Mouse (Mus musculus) lung, postnatal 36 days (tissue): ENCODE data around the gene Kel.

ENCODE experiments used
- DNase-seq: peaks from one replicate; pipeline ENCODE4 v3.0.0; 2022; ENCODE audit warnings: mixed read lengths

Kel gene

DNA sequence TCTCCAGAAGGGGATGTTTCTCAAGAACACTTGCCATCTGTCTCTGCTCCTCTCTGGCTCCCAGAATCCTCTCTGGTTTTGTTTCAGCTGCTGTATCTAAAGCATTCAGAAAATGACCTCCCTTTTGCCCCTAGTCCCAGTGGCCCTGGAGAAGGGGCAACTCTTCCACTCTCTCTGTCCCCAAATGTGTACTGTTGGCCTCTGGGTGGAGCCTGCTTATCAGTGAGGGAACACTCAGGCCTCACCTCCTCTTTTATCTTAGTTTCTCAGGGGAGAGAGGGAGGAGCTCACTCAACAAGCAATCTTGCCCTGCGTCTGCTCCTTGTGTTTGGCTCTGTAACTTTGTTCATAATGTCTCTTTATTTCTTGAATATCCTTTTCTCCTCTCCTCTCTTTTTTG, at the start of gene Kel:
Kel (minus strand) TSS at position 217 of the 400 bp plus-strand sequence.
- DNase-seq: no peak

- DNase-seq: no peak
Observed at GRCm38 (mm10) chr6:41744664-41745392, 40.7 kb upstream of the Kel start.

- no peak for DNase-seq
Observed at GRCm38 (mm10) chr6:41741101-41741500, 37.0 kb upstream of the Kel start.

- DNase-seq: no peak
Observed at GRCm38 (mm10) chr6:41734719-41735470, 30.8 kb upstream of the Kel start.

GRCm38 (mm10) chr6:41727989-41728609, 24.0 kb upstream of the Kel start:
- peak; percentile 7 for DNase-seq

DNA sequence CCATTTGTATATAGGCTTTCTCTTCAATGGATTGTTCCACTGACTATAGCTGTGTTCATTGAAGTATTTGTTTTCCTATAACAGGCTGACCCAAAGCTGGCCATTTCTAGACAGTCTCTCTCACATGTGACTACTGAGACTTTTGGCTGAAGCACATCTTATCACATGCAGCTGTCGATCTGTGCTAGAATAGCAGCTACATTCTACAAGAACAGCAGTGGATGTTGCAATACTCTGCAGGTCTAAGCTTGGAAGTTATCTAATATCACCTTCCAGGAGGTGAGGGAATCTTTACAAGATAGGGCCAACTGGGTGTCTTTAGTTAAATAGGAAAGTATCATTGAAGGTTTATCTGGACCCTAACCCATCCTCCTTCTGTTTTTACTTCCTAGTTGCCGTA, 17.3 kb upstream of the Kel start:
- DNase-seq: no peak

DNA sequence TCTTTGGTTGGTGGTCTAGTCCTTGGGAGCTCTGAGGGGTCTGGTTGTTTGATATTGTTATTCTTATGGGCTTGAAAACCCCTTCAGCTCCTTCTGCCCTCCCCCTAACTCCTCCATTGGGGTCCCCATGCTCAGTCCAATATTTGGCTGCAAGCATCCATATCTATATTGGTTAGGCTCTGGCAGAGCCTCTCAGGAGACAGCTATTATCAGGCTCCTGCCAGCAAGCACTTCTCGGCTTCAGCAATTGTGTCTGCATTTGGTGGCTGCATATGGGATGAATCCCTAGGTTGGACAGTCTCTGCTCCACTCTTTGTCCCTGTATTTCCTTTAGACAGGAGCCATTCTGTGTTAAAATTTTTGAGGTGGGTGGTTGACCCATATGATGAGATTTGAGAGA, 6.1 kb upstream of the Kel start:
- no peak for DNase-seq

DNA sequence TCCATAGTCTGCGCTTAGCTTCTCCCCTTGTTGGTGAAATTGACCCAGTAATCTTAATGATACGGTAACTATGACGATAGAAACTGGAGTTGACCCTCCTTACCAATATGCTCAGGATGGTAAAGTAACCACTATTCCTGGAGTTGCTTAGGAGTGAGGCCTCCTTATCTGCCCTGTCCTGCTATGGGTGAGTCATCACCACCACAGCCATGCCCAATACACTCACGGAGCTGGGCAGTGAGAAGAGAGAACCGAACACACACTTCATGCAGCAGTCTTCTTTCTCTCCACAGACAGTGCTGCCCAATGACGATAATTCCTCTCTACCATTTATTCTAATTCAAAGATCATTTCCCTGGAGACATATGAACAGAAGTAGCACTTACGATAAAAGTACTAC, 2.1 kb upstream of the Kel start:
- DNase-seq: no peak

GRCm38 (mm10) chr6:41702928-41703327, 1.2 kb downstream of the Kel start:
- peak; percentile 11 for DNase-seq

DNA sequence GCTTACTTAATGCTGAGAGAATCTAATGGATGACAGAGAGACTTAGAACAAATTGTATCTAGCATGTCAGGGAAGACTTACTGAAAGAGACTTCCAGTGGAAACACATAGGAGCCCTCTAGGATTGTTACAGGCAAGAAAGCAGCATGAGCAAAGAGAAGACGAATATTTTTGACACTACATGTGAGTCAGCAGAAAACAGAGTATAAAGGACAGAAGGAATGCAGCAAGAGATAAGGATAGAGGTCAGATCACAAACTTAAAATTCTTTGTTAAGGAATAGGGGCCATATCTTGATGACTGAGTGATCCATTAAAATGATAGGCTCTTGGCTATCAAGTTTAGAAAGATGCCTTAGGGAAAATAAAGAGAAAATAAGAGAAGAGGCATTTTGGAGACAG, 2.9 kb downstream of the Kel start:
- DNase-seq: no peak

- no peak for DNase-seq
Observed at GRCm38 (mm10) chr6:41694407-41694806, 9.7 kb downstream of the Kel start.

DNA sequence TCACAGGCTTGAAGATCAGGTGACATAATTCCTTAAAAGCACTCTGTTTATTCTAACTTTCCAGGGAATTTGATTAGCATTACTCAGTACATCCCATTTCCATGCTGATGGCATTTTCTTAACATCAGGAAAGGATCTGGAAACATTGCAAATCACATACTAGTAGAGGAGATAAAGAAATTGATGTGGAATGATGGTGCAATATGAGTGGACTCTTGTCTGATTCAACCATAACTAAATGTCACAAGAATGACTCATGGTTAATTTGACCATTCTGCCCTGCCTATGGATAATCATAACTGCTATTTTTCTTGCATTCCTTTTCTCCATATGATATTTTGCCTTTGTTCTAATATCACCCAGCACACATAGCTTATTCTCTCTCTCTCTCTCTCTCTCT, 11.9 kb downstream of the Kel start:
- no peak for DNase-seq

DNA sequence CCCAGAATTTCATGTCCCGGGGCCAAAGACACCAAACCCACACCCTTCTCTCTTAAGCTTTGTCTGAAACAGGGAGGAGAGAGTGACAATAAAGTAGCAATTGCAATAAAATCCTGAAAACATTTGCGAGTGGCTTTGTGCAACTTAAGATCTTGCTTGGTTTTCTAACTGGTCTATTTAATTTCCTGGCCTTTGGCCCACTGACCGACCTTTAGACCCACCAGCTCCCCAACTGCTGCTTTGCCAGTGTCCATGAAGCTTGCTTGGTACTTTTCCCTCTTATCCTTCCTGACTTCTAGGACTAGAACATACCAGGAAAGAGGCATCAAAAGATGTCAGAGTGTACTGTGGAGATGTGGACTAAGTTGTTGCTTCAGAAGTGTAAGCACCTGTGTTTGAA, 18.5 kb downstream of the Kel start:
- DNase-seq: no peak

GRCm38 (mm10) chr6:41684911-41685310, 19.2 kb downstream of the Kel start:
- no peak for DNase-seq

- DNase-seq: no peak
Observed at GRCm38 (mm10) chr6:41684131-41684530, 20.0 kb downstream of the Kel start, which contains the start of gene Llcfc1. Gene Llcfc1, plus strand, starts transcription at chr6:41684431.

GRCm38 (mm10) chr6:41681656-41682055, 22.5 kb downstream of the Kel start:
- no peak for DNase-seq

GRCm38 (mm10) chr6:41680669-41681068, 23.5 kb downstream of the Kel start, which contains the start of gene Trpv5:
Gene Trpv5, minus strand, starts transcription at chr6:41680769.
- DNase-seq: no peak

DNA sequence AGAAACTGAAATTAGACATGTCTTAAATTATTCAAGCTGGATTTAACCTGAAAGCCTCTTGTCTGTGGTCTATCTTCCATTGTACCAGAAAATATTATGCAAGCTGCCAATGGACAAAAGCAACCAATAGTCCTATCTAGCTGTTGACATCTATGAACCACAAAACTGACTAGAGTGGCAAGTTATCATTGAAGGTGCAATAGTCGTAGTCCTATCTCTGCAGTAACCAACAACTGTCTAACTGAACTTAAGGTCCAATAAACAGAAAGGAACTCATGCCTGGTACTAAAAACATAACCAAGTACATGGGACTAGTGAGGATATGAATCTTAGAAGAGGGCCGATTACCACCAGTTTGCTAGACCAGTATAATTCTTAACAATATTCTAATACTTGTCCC, 27.6 kb downstream of the Kel start:
- no peak for DNase-seq

- DNase-seq: peak; percentile 53
Observed at GRCm38 (mm10) chr6:41662320-41662719, 41.8 kb downstream of the Kel start.

GRCm38 (mm10) chr6:41658487-41658886, 45.7 kb downstream of the Kel start:
- DNase-seq: no peak

- DNase-seq: no peak
Observed at GRCm38 (mm10) chr6:41654648-41655047, 49.5 kb downstream of the Kel start.

DNA sequence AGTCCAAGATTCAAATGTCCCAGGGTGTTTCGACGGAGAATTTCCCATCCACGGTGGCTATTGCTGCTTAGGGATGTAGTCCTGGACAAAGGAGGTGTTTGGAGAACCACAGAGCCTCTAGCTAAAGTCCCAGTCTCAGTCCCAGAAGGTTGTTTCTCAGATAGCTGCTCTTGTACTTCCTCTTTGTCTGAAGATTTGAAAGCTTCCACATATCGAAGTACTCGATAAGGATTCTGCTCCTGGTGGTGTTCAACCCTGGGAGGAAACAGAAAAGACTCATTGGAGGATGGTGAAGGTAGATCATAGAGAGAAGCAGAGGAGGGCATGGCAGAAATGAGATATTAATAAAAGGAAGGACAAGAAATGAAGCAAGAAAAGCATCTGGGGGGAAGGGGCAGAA, 51.0 kb downstream of the Kel start:
- DNase-seq: no peak

GRCm38 (mm10) chr6:41646672-41647071, 57.5 kb downstream of the Kel start:
- no peak for DNase-seq

GRCm38 (mm10) chr6:41646220-41646619, 57.9 kb downstream of the Kel start:
- DNase-seq: no peak
